Mouse (Mus musculus) kidney, postnatal 0 days (tissue): ENCODE measurements around the gene Tmem164. TPM values are rescaled to one million over a fixed set of nuclear protein-coding genes. Genes with fewer than 3 reads are reported as not detected.

Source experiments
- ATAC-seq: fragments of 200-750 bp; cut with Nextera tagmentation; replicated peaks from 2 replicates; pipeline ENCODE4 v1.8.0; 2017; ENCODE audit warnings: low read depth, moderate number of reproducible peaks, moderate TSS enrichment, moderate library complexity; ENCODE audit not compliant: low FRiP score
- DNase-seq: peaks from one replicate; pipeline ENCODE4 v3.0.0-alpha.2; 2016; ENCODE audit warnings: low spot score
- H3K27ac ChIP-seq: fragments of 300-500 bp; sonication (generic); 2 replicates; pipeline ENCODE4 v1.5.1; 2014; ENCODE audit warnings: mild to moderate bottlenecking
- H3K27me3 ChIP-seq: fragments of 300-500 bp; sonication (generic); 2 replicates; pipeline ENCODE4 v1.6.1; 2014; ENCODE audit warnings: low read length, mixed read lengths; ENCODE audit not compliant: insufficient read depth
- H3K36me3 ChIP-seq: fragments of 300-500 bp; sonication (generic); 2 replicates; pipeline ENCODE4 v1.6.1; 2014; ENCODE audit warnings: low read length, mixed read lengths; ENCODE audit not compliant: insufficient read depth
- H3K4me1 ChIP-seq: fragments of 300-500 bp; sonication (generic); replicated peaks from 2 replicates; pipeline ENCODE4 v1.6.1; 2014; ENCODE audit warnings: antibody characterized with exemption, low read length, mixed read lengths; ENCODE audit not compliant: insufficient read depth
- H3K4me2 ChIP-seq: fragments of 300-500 bp; sonication (generic); 2 replicates; pipeline ENCODE4 v1.6.1; 2014; ENCODE audit warnings: mild to moderate bottlenecking, low read length, moderate library complexity, mixed read lengths
- H3K4me3 ChIP-seq: fragments of 300-500 bp; sonication (generic); replicated peaks from 2 replicates; pipeline ENCODE4 v1.5.1; 2014; ENCODE audit warnings: low read depth, low read length
- H3K9ac ChIP-seq: fragments of 300-500 bp; sonication (generic); 2 replicates; pipeline ENCODE4 v1.6.1; 2014; ENCODE audit warnings: low read depth, low read length
- H3K9me3 ChIP-seq: fragments of 300-500 bp; sonication (generic); replicated peaks from 2 replicates; pipeline ENCODE4 v1.6.1; 2016; ENCODE audit warnings: low read length, inconsistent platforms, mixed read lengths
- CTCF ChIP-seq: IDR thresholded peaks from 2 replicates; pipeline ENCODE4 v1.5.1; 2016; ENCODE audit warnings: antibody characterized with exemption, low read depth, mild to moderate bottlenecking, moderate library complexity
- WGBS: fragments of 180-500 bp; shearing (Covaris S2); extraction: QIAGEN DNeasy Blood & Tissue Kit; methylation state at CpG from one replicate; pipeline ENCODE4 v1.1.7; 2014; 5-methylcytosine and 5-hydroxymethylcytosine counted together
- polyA plus RNA-seq: library from polyadenylated mRNA; unstranded; fragments of >200 nt; fragmentation: Nextera tagmentation; extraction: Ambion mirVana; gene quantifications from 2 replicates; pipeline ENCODE4 v1.2.1, GENCODE M21; 2015

The Tmem164 gene
- polyA plus RNA-seq, 1 experiment from 2014 or later = 33.0 TPM

DNA sequence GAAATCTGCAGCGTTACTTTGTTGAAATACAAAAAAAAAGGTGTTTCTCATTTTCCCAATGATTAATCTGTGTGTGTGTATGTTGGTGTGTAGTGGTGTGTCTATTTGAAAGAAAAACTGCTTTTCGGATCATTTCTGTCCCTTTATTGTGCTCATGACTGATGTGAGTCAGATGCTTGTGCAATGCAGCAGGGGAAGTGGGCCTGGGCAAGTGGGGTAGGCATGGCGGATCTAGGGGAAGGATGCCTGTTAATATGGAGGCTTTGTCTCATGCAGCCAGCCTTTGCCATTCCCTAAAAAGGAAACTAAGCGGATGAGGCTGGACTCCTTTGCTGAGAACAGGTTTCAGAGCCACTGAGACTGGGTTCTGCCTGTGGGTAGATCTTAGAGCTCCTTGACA is 37.6 kb downstream of the Tmem164 start:
- ATAC-seq = no peak
- WGBS = 88% methylated on average over 4 of the region's 4 CpGs
- no peak overlapping the region for H3K9ac ChIP-seq
- no peaks in the 10 kb centered on the region for H3K27me3 ChIP-seq
- H3K4me1 ChIP-seq = no peaks in the 10 kb centered on the region
- H3K27ac ChIP-seq = no peak overlapping the region
- no peak for TF ChIP-seq CTCF
- no peak overlapping the region for H3K4me3 ChIP-seq
- no peak for DNase-seq
- no peak overlapping the region for H3K4me2 ChIP-seq
- H3K9me3 ChIP-seq = no peaks in the 10 kb centered on the region
- H3K36me3 ChIP-seq = no peaks in the 10 kb centered on the region

DNA sequence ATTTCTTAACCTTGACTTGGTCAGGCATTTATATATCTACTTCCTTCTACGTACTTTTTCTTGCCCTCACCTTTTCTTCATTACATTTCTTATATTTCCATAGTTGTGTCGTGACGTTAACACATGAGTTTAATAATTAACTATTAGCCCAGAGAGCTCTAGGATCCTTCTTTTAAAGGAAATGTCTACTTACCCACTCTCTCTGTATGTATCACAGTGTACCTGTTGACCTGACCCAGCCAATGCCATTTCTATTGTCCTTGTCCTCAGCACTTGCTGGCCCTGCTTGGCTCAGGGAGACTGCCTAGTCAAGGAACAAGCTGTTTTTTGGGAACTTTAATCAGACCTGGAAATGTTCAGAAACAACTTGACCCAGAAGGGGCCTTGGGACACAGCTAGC is 40.7 kb downstream of the Tmem164 start:
- DNase-seq = no peak
- Histone ChIP-seq H3K27me3 (no peaks in the 10 kb centered on the region), H3K4me3 (no peak overlapping the region), H3K36me3 (no peaks in the 10 kb centered on the region), H3K4me1 (no peaks in the 10 kb centered on the region), H3K4me2 (no peak overlapping the region), H3K27ac (no peak overlapping the region), H3K9me3 (no peaks in the 10 kb centered on the region), H3K9ac (no peak overlapping the region)
- no peak for TF ChIP-seq CTCF
- WGBS = 67% methylated on average over 3 of the region's 3 CpGs
- no peak for ATAC-seq

DNA sequence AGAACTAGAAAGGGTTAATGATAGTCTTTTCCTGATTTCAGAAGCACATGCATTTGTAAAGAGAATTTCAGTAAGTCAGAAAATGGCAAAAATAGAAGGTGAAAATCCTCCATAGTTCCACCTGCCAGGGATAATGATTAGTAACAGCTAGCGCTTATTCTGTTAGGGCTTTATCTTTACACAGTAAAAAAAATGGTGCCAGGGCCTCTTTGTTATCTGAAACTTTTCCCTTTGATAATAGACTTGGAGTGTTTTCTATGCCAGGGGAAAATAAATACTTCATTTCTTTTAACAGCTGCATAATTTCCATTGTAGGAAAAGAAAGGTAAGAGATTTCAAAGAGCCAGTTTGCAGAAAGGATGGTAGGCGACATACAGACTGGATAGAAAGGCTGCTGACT is 43.0 kb downstream of the Tmem164 start:
- H3K4me3 ChIP-seq = no peak overlapping the region
- WGBS = 81% methylated on average over 2 of the region's 2 CpGs
- ATAC-seq (no peak), DNase-seq (no peak)
- no peaks in the 10 kb centered on the region for H3K9me3 ChIP-seq
- no peak overlapping the region for H3K27ac ChIP-seq
- no peaks in the 10 kb centered on the region for H3K4me1 ChIP-seq
- no peaks in the 10 kb centered on the region for H3K27me3 ChIP-seq
- H3K36me3 ChIP-seq = no peaks in the 10 kb centered on the region
- no peak overlapping the region for H3K9ac ChIP-seq
- no peak overlapping the region for H3K4me2 ChIP-seq
- TF ChIP-seq CTCF = no peak

DNA sequence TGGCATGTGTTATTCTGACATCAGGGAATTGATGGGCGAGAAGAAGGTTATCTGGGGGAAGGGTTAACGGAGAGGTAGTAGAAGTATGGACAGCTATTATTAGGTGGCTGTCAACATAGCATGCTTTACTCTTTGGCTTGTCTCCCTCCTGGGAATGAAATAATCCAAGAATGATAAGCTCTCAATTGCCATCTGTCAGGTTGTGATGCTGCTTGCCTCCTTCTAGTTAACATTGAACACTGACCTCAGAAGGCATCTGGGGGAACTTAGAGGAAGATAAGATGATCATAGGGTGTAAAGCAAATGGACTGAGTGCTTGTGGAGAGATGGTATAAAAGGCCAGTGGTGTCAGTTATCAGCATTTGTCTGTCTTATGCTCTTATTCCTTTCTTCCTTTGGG is 44.4 kb downstream of the Tmem164 start:
- WGBS = 74% methylated on average over 2 of the region's 2 CpGs
- Histone ChIP-seq H3K9ac (no peak overlapping the region), H3K4me2 (no peak overlapping the region), H3K9me3 (no peaks in the 10 kb centered on the region), H3K27ac (no peak overlapping the region), H3K27me3 (no peaks in the 10 kb centered on the region), H3K4me1 (no peaks in the 10 kb centered on the region), H3K4me3 (no peak overlapping the region), H3K36me3 (no peaks in the 10 kb centered on the region)
- TF ChIP-seq CTCF = no peak
- no peak for DNase-seq
- ATAC-seq = no peak

DNA sequence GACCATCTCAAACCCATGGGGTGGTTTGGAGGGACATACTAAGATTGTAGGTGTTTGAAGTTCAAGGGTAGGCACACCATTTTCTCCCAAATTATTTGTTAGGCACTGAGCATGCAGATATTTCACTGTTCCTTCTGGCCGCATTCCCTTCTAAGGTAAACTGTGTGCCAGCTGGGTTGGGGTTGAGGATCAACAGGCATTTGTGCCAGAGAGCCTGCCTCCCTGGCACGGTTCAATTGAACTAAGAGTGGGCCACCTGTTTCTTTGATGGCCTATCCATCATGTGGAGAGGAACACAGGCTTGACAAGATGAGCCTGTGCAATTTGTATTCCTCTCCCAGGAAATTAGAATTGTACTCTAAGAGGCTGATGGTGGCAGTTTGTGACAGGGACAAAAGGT is 45.1 kb downstream of the Tmem164 start:
- TF ChIP-seq CTCF = no peak
- DNase-seq (no peak), ATAC-seq (no peak)
- no peak overlapping the region for H3K4me3 ChIP-seq
- H3K27me3 ChIP-seq = no peaks in the 10 kb centered on the region
- no peaks in the 10 kb centered on the region for H3K36me3 ChIP-seq
- H3K4me1 ChIP-seq = no peaks in the 10 kb centered on the region
- no peak overlapping the region for H3K27ac ChIP-seq
- H3K9ac ChIP-seq = no peak overlapping the region
- 68% methylated on average over 2 of the region's 2 CpGs for WGBS
- no peak overlapping the region for H3K4me2 ChIP-seq
- no peaks in the 10 kb centered on the region for H3K9me3 ChIP-seq

DNA sequence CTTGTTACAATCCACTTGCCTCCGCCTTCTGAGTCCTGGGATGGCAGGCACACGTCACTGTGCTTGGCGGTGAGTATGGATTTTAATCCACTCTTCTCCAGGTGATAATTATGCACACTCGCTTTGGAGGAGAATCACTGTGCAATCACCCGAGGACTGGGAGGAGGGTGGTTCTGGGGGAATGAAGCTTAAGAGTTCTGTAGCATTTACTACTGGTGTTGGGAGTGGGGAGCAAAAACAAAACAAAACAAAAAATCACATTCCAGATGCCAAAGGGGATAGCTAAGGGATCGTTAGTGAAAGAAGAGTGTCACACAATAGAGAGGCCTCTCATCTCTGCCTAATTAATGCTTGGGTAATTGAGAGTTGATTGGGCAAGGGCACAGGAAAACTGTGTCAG is 46.6 kb downstream of the Tmem164 start:
- Histone ChIP-seq H3K9me3 (no peaks in the 10 kb centered on the region), H3K9ac (no peak overlapping the region), H3K4me3 (no peak overlapping the region), H3K4me1 (no peaks in the 10 kb centered on the region), H3K36me3 (no peaks in the 10 kb centered on the region), H3K27ac (no peak overlapping the region), H3K4me2 (no peak overlapping the region), H3K27me3 (no peaks in the 10 kb centered on the region)
- no peak for ATAC-seq
- TF ChIP-seq CTCF = no peak
- DNase-seq = no peak
- WGBS = 70% methylated on average over 6 of the region's 6 CpGs

DNA sequence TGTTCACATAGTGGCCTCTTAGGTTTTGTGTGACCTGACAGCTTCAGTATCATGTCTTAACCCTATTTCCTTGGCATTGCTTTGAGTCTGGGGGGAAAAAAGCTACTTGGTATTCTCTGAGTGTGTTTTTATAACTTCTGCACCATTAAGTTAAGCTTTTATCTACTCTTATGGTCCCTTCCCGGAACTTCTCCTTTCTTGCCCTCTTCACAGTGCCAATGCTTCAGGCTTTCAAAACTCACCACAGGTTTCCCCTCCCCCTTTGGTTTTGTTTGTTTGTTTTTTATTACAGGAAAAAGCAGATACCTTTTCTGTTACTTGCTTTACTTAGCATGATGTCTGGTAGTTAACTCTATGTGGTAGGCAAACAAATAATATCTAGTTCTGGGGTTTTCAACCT is 47.8 kb downstream of the Tmem164 start:
- DNase-seq (no peak), ATAC-seq (no peak)
- no peaks in the 10 kb centered on the region for H3K36me3 ChIP-seq
- H3K4me1 ChIP-seq = no peaks in the 10 kb centered on the region
- 66% methylated on average over 1 of the region's 1 CpGs for WGBS
- no peak overlapping the region for H3K4me2 ChIP-seq
- H3K4me3 ChIP-seq = no peak overlapping the region
- no peak for TF ChIP-seq CTCF
- no peak overlapping the region for H3K27ac ChIP-seq
- H3K9ac ChIP-seq = no peak overlapping the region
- H3K27me3 ChIP-seq = no peaks in the 10 kb centered on the region
- H3K9me3 ChIP-seq = no peaks in the 10 kb centered on the region
